Mouse (Mus musculus) cerebellum, postnatal 4 days (tissue): Measurements from ENCODE around the gene Tmem269.
A peak's percentile ranks its signal among the peaks of the same experiment; 100 is the strongest.

ENCODE experiments used
- DNase-seq, 2 experiments: peaks; one replicate each; pipeline ENCODE4 v3.0.0; 2022; ENCODE audit warnings: low spot score in 2 of 2, mixed read lengths in 1 of 2

Gene Tmem269

GRCm38 (mm10) chr4:119218169-119218568 lies at the start of gene Tmem269:
TSS of gene Tmem269 (minus strand) at chr4:119218217.
- no peak for DNase-seq

GRCm38 (mm10) chr4:119266606-119267005 lies 48.6 kb upstream of the Tmem269 start:
- DNase-seq: no peak

GRCm38 (mm10) chr4:119263459-119263858 lies 45.4 kb upstream of the Tmem269 start:
- no peak for DNase-seq

- DNase-seq: no peak
These were observed 44.5 kb upstream of the Tmem269 start for GRCm38 (mm10) chr4:119262483-119262882.

- DNase-seq: no peak
These were observed 43.2 kb upstream of the Tmem269 start for GRCm38 (mm10) chr4:119261087-119261713.

- no peak for DNase-seq
These were observed 41.6 kb upstream of the Tmem269 start for GRCm38 (mm10) chr4:119259344-119260254.

GRCm38 (mm10) chr4:119257083-119257482 lies 39.1 kb upstream of the Tmem269 start:
- DNase-seq: no peak

GRCm38 (mm10) chr4:119255351-119255750 lies 37.3 kb upstream of the Tmem269 start, which contains the start of gene Cldn19:
TSS of gene Cldn19 (plus strand) at chr4:119255414.
- DNase-seq: no peak

- DNase-seq: peak in 1 of 2 experiments; percentile 34
These were observed 36.1 kb upstream of the Tmem269 start for GRCm38 (mm10) chr4:119254012-119254618.

- no peak for DNase-seq
These were observed 34.2 kb upstream of the Tmem269 start for GRCm38 (mm10) chr4:119252025-119252808.

GRCm38 (mm10) chr4:119248407-119248965 lies 30.5 kb upstream of the Tmem269 start:
- DNase-seq: no peak

GRCm38 (mm10) chr4:119247462-119248235 lies 29.6 kb upstream of the Tmem269 start:
- peak in 1 of 2 experiments; percentile 67 for DNase-seq

GRCm38 (mm10) chr4:119246688-119247225 lies 28.7 kb upstream of the Tmem269 start:
- DNase-seq: no peak

GRCm38 (mm10) chr4:119245961-119246360 lies 27.9 kb upstream of the Tmem269 start:
- no peak for DNase-seq

GRCm38 (mm10) chr4:119245556-119245955 lies 27.5 kb upstream of the Tmem269 start:
- DNase-seq: peak in 1 of 2 experiments; percentile 49

- DNase-seq: no peak
These were observed 26.6 kb upstream of the Tmem269 start for GRCm38 (mm10) chr4:119244468-119245240.

- DNase-seq: no peak
These were observed 24.6 kb upstream of the Tmem269 start for GRCm38 (mm10) chr4:119242571-119242970.

- peak in 1 of 2 experiments; percentile 51 for DNase-seq
These were observed 23.6 kb upstream of the Tmem269 start for GRCm38 (mm10) chr4:119241664-119242063.

- DNase-seq: no peak
These were observed 21.2 kb upstream of the Tmem269 start for GRCm38 (mm10) chr4:119239181-119239682.
